Mouse (Mus musculus) naive thymus-derived CD4-positive, alpha-beta T cell, adult 2 months (primary cell): Measurements from ENCODE around the gene Btc.

Experiments used
- DNase-seq: peaks from one replicate; pipeline ENCODE4 v3.0.0-alpha.2; 2011; ENCODE audit warnings: low read depth

Btc gene

GRCm38 (mm10) chr5:91320348-91320747 lies 82.4 kb downstream of the Btc start:
- no peak for DNase-seq

GRCm38 (mm10) chr5:91313971-91314370 lies 88.8 kb downstream of the Btc start:
- DNase-seq = no peak

- no peak for DNase-seq
Measured at GRCm38 (mm10) chr5:91311767-91312166, 91.0 kb downstream of the Btc start.

- no peak for DNase-seq
Measured at GRCm38 (mm10) chr5:91308576-91308975, 94.2 kb downstream of the Btc start.

GRCm38 (mm10) chr5:91307907-91308306 lies 94.9 kb downstream of the Btc start:
- DNase-seq = peak; percentile 59
